Mouse (Mus musculus) brain, embryonic 14.5 days (tissue): ENCODE measurements around the gene Hmgxb4.

Experiments used
- CTCF ChIP-seq: fragments of 200-500 bp; IDR thresholded peaks from 2 replicates; pipeline ENCODE4 v1.5.1; 2012; ENCODE audit warnings: inconsistent platforms, mild to moderate bottlenecking, moderate library complexity, borderline replicate concordance; ENCODE audit not compliant: insufficient read depth, insufficient read length; ENCODE audit errors: extremely low read depth
- POLR2A ChIP-seq: fragments of 200-500 bp; IDR thresholded peaks from 2 replicates; pipeline ENCODE4 v1.6.1; 2012; ENCODE audit warnings: mild to moderate bottlenecking, inconsistent platforms, borderline replicate concordance; ENCODE audit not compliant: poor library complexity, insufficient read depth, insufficient read length, severe bottlenecking; ENCODE audit errors: extremely low read depth

DNA sequence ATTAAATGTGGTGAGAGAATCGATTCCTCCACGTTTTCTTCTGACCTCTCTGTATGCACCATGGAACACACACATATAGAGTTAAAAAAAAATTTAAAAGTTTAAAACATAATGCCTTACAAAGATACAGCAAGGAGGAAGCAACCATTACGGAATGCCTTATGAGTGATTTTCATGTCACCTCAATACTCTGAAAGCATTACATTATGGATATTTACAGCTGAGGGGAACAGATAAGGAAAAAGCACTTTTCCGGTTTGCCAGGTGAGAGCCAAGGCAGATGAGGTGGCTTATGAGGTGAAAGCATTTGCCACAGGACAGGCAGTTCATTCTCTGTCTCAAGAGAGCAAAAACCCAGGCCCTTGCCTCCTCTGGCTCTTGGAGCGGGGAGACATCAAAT is 39.8 kb downstream of the Hmgxb4 start:
- TF ChIP-seq CTCF: no peak
- TF ChIP-seq POLR2A: no peak
